Mouse (Mus musculus) lung, adult 2 months (tissue): ENCODE measurements at regions not wholly inside any gene's neighbourhood (a gene's known extent, or its start where the extent isn't known, plus 50 kb on each side); places are given as distances from the start of the nearest gene placed in this dataset.

Experiments
- CTCF ChIP-seq: fragments of 200-500 bp; IDR thresholded peaks from 2 replicates; pipeline ENCODE4 v1.5.1; 2011; ENCODE audit warnings: mild to moderate bottlenecking, low read length, control low read depth; ENCODE audit not compliant: insufficient read depth
- POLR2A ChIP-seq: fragments of 200-500 bp; IDR thresholded peaks from 2 replicates; pipeline ENCODE4 v1.6.1; 2011; ENCODE audit warnings: low read depth, mild to moderate bottlenecking, control low read depth, low read length, borderline replicate concordance; ENCODE audit errors: extremely low read depth

- TF ChIP-seq CTCF (no peak), POLR2A (no peak)
Measured at GRCm38 (mm10) chr17:49272661-49273448, 155.3 kb upstream of the Mocs1 start.
